Mouse (Mus musculus) MN1 (cell line): ENCODE results near the gene Tmeff1.

Source experiments
- DNase-seq: peaks from one replicate; pipeline ENCODE4 v3.0.0-alpha.2; 2016; ENCODE audit warnings: low spot score

Tmeff1 gene

DNA sequence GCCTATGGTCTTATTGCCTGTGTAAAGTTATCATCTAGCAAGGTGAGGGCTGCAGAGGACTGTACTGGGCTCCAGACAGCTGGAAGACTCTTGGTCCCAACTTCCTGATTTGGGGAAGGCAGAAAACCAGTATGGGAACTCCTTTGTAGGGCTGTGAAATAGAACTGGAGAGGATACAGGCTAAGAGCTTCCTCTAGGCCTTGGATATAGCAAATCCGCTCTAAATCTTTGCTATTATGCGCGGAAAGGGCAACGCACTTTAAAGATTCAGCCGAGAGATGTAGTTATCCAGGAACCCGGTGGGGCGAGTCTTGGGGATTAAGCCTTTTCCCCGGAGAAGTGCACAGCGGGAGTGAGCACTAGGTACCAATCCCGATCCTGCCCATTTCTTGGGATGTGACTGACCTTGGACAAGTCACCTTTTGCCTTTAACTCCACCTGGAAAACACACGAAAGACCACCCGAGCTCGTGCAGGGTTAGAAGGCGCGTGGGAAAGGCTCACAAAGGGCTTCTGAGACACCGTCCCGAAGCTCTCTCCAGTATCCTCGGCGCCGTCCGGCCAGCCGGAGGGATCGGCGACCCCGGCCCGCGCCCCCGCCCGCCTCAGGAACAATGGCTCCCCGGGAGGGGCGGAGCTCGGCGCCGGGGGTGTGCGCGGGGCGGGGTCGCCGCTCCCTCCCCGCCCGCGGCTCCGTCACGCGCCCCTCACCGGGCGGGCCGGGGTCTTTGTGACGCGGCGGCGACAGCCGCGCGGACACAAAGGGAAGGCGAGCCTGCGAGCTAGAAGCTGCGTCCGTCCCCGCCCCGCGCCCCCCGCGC lies at the start of gene Tmeff1:
TSS of gene Tmeff1 (plus strand) at position 754 of the 820 bp plus-strand sequence.
- DNase-seq, result no peak

- DNase-seq, result no peak
Observed at GRCm38 (mm10) chr4:48536275-48536674, 48.7 kb upstream of the Tmeff1 start.

DNA sequence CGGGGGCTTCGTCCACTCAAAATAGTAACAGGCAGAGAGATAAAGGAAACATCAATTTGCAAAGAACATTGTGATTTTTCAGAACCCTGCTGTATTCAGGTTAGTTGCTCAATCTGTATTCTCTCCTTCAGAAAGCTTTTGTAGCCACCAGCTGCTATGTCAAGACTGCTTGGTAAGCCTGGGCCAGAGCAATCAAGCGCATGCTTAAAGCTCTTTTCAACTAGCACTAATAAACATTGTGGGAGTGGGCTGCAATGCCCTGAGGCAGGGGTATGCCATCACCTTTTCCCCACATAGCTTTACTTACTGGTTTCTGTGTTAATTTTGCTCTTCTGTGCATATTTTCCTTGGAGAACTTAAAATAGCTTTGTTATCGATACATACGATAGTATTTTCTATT lies 48.0 kb upstream of the Tmeff1 start:
- no peak for DNase-seq

- no peak for DNase-seq
Observed at GRCm38 (mm10) chr4:48538581-48538980, 46.4 kb upstream of the Tmeff1 start.

DNA sequence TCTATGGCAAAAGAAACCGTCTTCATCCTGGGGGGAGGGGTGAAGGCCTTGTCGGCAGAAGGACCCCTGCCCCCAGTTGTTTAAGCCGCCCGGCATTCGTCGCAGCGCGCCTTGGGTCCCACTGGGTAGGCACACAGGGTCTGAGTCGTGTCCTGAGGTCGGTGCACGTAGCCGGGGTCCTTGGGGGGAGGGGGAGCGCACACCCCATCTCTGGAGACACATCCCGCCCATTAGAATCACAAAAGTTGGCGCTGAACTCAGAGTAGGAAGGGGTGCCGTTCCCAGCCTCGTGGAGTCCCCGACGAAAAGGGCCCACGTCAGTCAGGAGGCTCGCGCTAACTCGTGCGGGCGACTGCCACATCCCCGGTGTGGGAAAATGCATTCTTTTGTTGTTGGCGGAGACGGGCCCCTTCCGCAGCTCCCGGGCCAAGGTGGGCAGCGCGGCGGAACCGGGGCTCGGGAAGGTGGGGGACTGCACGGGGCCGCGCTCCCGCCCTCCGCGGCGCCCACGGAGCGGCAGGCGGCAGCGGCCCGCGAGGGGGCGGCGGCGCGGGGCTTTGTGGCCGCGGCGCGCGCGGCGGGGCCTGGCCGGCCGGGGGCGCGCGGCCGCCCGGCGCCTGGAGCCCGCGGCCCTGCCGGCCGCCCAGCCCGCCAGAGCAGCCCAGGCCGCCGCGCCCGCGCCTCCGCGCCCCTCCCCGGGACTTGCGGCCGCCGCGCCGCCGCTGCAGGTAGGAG lies 45.0 kb upstream of the Tmeff1 start, which contains the start of gene Msantd3:
TSS of gene Msantd3 (plus strand) at position 95 of the 735 bp plus-strand sequence.
- peak; percentile 66 for DNase-seq

GRCm38 (mm10) chr4:48540576-48541111 lies 44.3 kb upstream of the Tmeff1 start:
- DNase-seq, result peak; percentile 49

DNA sequence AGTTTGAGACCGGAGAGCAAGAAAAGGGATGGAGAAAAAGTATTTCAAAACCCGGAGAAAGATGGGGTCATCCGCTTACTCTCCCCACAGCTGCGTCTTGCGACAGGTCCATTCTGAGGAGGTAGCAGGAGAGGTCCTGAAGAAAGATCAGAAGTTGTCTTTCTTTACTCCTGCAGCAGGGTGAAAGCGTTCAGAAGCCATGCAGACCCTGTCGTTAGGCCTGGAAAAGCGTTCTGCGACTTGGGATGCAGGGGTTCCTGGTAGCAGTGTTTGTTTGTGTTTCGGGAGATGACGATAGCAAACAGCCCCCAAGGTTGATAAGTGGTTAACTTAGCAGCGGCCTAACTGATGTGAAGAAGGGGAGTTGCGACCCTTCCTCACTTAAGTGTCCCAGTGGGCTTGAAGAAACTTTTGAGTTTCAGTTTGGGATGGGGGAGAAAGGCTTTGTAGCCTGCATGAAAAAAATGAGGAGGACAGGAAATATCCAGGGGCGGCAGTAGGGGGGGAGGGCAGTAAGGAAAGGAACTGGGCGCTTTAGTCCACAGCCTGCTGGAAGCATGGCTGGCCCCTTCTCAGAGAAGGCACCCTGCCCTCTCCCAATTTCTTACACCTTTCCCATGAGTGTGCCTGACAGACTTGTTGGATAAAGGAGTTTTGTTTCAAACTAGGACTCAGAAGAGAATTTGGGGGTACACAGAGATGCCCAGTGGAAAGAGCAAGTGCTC lies 43.3 kb upstream of the Tmeff1 start:
- DNase-seq, result no peak

DNA sequence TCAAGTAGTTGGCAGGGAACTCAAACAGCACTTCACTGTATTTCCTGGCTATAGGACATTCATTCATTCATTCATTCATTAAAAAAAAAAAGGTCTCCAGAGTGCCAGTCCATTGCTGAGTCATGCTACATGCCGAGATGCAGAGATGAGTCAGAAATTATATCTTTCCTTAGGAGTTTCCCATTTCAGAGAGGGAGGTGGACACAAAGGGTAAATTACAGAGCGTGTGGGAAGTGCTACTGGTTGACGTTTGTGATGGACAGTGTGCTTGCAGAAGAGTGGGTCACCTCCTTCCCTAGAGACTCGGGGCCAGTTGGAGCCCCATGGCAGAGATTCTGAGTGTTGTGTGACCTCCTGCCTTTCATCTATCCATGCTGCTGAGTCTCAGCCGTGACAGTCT lies 42.6 kb upstream of the Tmeff1 start:
- peak; percentile 60 for DNase-seq

DNA sequence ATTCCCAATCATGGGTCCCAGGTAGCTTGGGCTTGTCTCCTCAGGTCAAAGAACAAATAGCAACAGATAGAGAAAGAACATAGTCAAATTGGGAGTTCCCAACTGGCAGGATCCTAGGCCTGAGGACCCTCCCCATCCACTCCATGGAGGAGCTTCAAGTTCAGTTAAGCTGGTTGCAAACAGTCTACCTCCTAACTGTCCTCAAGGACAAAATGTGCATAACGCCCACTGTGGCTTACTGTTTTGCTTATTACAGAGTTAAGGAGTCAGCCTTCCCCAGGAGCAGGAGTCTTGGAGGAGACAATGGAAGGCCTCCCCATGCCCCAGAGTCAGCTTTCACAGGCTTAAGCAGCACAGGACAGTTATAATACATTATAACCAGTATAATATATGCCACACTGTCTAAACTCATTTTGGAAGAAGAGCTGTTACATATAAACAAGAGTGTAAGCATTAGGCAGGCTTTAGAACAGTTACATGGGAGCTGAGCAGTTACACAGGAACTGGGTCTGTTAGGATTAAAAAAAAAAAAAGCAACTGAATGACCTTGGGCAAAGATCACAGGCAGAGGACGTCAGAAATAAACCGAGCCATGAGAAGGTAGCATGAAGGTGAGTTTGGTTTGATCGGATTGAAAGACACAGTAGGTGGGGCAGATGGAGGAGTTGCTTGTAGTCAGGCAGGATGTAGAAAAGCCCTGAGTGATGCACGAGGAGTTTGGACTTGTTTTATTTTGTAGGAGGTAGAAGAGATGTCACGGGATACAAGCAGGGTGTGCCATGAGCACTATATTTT lies 41.7 kb upstream of the Tmeff1 start:
- DNase-seq, result no peak

DNA sequence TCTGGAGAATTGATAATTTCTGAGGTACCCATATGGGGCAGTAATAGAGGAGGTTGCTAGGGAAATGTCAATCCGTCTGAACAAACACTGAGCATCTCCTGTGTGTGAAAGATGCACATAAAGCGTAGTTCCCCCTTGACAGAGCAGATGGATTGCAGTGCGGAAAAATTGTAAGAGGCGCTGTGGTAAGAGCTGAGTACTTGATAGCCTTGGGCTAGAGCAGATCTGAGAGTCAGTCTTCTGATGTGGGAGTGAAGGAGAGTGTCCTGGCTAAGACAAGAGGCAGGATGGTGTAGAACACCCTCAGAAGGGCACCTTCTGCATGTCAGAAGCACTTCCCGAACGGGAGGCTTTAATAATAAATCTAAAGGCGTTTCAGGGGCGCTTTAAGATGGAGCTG lies 40.8 kb upstream of the Tmeff1 start:
- DNase-seq, result no peak

DNA sequence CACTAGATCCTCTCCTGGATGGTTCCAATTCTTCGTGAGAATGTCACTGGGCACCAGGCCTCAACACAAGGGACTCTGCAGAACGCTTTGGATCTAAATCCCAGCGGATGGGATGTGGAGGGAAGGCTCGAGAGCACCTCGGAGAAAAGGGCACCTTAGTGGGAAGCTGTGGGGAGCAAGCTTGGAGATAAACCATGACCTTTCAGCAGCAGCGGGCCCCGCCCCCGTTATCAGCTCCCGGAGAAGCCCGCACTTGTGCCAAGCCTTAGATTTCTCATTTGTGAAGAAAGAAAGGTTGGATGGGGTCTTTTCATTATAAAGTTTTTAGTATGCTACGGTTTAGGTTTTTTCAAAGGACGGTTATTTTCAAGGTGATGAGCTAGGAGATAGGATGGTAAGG lies 39.0 kb upstream of the Tmeff1 start:
- DNase-seq, result no peak

GRCm38 (mm10) chr4:48546568-48547496 lies 38.1 kb upstream of the Tmeff1 start:
- no peak for DNase-seq

DNA sequence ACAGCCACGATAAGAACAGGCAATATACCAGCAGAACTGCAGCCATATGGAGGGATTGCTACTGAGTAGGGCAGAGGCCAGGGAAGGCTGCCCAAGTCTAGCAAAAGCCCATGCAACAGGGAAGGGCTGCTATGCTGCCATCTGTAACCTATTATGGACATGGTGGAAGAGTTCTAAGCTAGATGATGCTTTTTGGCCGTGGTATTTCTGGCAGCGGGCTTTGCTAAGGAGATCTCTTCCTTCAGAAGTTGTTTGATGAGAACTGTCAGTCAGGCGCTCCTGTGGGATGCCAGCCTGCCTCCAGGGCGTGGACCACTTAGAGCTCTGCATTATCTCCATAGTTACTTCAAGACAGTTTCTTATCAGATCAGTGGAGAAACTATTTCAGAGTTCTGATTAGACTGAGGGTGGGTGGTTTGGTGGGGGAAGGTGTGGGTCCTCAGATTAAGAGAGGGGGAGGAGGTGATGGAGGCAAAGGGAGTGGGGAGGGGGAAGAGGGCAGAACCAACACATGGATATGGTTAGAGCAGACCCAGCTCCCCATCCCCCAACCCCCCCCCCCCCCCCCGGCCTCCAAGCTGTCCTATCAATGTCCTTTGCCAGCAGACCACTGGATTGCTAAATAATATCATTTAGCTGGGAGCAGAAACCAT lies 36.5 kb upstream of the Tmeff1 start:
- no peak for DNase-seq

- no peak for DNase-seq
Observed at GRCm38 (mm10) chr4:48549661-48550060, 35.3 kb upstream of the Tmeff1 start.

DNA sequence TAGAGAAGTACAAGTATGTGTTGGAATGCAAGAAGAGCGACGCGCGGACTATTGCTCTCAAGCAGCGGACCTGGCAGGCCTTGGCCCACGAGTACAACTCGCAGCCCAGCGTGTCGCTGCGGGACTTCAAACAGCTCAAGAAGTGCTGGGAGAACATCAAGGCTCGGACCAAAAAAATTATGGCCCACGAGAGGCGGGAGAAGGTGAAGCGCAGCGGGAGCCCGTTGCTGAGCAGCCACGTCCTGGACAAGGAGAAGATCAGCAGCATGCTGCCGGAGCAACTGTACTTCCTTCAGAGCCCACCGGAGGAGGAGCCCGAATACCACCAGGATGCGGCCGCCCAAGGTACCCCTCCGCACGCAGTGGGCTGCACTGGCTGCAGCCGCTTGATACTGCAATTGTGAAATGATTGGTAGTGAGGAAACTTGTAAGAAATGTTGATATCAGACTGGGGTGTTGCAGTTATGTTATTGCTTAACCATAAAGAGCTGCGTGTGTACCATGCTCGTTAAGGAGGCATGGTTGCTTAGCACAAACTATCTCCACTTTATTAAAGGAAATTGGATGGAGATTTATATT lies 32.4 kb upstream of the Tmeff1 start:
- no peak for DNase-seq

DNA sequence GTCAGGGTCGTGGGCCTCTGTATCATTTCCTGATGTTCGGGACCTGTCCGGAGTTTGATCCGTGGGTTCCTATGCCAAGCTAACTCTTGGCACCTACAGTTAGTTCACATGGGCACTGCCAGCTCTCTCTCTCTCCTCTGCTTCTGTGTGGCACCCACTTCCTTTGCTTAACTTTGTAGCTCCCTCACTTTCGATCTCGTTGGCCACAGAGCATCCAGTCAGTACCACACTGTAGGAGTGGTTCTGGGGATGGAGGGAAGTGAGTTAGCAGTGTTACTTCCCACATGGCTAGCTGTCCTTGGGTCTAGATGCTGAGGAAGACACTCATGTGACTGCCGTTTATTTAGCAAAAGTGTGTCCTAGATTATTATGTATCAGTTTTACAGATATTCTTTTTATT lies 30.8 kb upstream of the Tmeff1 start:
- DNase-seq, result no peak

DNA sequence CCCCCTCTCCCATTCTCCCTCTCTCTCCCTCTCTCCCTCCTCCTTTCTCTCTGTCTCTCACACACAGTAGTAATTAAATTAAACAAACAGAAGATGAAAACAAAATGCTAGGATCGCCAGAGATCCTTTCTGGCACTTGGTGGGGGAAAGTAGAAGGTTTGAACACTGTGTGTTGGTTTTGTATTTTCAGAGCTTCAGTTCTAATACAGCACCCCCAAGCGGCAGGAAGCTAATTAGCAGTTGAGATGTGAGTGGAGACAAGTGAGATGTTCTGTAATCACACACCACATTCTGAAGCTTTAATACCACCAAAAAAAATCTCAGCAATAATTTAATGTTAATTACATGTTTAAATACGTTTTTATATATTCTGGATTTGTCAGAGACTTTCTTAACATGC lies 29.2 kb upstream of the Tmeff1 start:
- peak; percentile 66 for DNase-seq

- DNase-seq, result no peak
Observed at GRCm38 (mm10) chr4:48559652-48560051, 25.3 kb upstream of the Tmeff1 start.

DNA sequence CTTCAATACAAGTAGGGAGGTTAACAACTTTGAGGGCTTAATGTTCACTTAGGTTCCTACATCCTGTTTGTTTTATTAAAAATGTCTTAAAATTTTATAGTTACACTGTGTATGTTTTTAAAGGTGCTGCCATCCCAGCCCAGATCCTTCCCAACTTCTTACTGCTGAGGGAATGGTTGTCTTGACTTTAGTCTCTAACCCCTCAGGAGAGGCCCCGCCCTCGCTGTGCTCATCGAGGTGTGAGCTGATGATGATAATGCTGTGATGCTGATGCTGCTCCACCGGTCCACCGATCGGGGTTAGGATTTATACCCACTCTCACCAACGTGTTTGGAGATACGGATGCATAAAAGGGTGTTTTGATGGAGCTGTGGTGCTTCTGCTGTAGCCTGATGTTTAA lies 23.1 kb upstream of the Tmeff1 start:
- DNase-seq, result no peak

GRCm38 (mm10) chr4:48564962-48565361 lies 20.0 kb upstream of the Tmeff1 start:
- DNase-seq, result peak; percentile 57
